15 mouse cellular contexts compared by ENCODE assay signal in the genomic region with DNA sequence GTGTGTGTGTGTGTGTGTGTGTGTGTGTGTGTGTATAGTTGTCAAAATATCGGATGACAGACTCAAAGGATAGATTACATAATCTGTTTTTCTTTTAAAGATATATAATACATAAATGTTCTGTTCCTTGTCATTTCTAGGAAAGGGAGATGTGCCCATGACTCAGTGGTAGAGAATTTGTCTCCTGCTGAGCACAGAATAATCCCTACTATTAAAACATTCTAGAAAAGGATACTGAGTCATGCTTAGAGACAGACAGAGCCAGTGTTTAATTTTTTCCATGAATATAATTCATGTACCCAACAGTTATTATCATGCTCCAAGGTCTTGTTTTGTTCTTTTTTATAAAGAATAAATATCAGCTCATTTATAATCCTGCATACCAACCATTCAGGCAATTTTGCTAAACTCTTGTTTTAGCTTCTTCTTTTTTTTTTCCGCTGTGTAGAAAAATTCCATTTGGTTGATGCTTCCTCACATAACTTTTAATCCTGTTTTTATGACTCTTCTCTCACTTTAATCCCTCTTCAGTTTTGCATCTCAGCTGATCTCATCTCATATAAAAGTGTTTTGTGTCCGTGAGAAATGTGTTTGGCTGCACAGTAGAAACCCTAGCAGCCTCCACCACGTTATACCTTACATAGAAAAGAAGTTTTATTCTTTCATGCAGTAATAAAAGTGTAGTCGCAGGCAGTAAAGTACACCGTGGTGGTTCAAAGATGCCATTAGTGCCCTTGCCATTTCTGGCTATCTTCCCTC.
"Had no signal": no experiment of that assay in that cellular context is flagged by ENCODE, and none has a peak within 500 bp of the region (broad histone marks: within the 10 kb centered on the region; RNA-seq: fewer than 3 reads in every experiment).

No protein-coding gene starts in this region.

- H3K4me1 ChIP-seq: liver, embryonic 13.5 days; midbrain, embryonic 12.5 days; neural tube, embryonic 13.5 days had no signal

- H3K9me3 ChIP-seq: liver, embryonic 13.5 days; midbrain, embryonic 12.5 days; neural tube, embryonic 13.5 days had no signal

- H3K36me3 ChIP-seq: liver, embryonic 13.5 days; midbrain, embryonic 12.5 days; neural tube, embryonic 13.5 days had no signal

- ATAC-seq: midbrain, embryonic 16.5 days had no signal

- H3K4me2 ChIP-seq: liver, embryonic 13.5 days; midbrain, embryonic 12.5 days; neural tube, embryonic 13.5 days had no signal

- H3K9ac ChIP-seq: liver, embryonic 13.5 days; midbrain, embryonic 12.5 days; neural tube, embryonic 13.5 days had no signal

- DNase-seq: kidney, adult 2 months; kidney, postnatal 25 days; layer of hippocampus, adult 9-11 months; liver, embryonic 13.5 days; lung, adult 2 months; lung, postnatal 14 days; lung, postnatal 4 days; thymus, adult 2 months; thymus, postnatal 25 days had no signal

- H3K27me3 ChIP-seq: liver, embryonic 13.5 days; midbrain, embryonic 12.5 days; neural tube, embryonic 13.5 days had no signal

- H3K27ac ChIP-seq: kidney, postnatal 0 days; layer of hippocampus, adult 2 months; liver, embryonic 13.5 days; midbrain, embryonic 12.5 days; neural tube, embryonic 13.5 days had no signal

- H3K4me3 ChIP-seq: layer of hippocampus, adult 2 months; liver, embryonic 13.5 days; midbrain, embryonic 12.5 days; myocyte; neural tube, embryonic 13.5 days had no signal
